Mouse (Mus musculus) stomach, postnatal 0 days (tissue): ENCODE data around the gene S100a13.

ENCODE experiments used
- CTCF ChIP-seq: IDR thresholded peaks from 2 replicates; pipeline ENCODE4 v1.5.1; 2016; ENCODE audit warnings: antibody characterized with exemption, low read depth, mild to moderate bottlenecking, moderate library complexity
- EP300 ChIP-seq: optimal IDR thresholded peaks from 2 replicates; pipeline ENCODE3; 2016; ENCODE audit warnings: antibody characterized with exemption

DNA sequence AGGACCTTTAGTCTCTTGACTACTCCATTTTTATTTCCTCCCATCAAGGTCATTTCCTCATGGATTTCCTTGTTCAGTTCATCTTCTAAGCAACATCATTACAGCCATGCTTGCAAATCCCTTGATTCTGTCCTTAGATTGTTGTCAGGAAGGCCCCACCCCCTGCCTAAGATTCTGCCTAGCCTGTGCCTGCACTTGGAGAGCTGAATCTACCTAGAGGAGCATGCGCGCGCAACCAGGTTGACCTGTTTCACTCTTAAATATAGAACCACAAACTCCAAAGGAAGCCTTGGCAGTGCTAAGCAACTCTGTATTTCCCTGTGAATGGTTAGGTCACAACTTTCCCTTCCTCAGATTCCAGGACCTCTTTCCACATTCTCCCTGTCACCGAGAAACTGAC, 3.5 kb downstream of the S100a13 start:
- no peak for TF ChIP-seq EP300
- TF ChIP-seq CTCF, result no peak
